Mouse (Mus musculus) mature B cell (primary cell): ENCODE measurements around the gene Vmn2r38.
"Not testable (repeated sequence)": the region's sequence is repeated elsewhere in the genome, so short reads cannot be mapped to it uniquely, and the experiment has no call there.

ENCODE experiments used
- in situ Hi-C: fragments of 300-500 bp; cut with MboI; formaldehyde crosslinking; loops from 2 replicates; pipeline ENCODE4 v1.14.3; 2019

The Vmn2r38 gene

DNA sequence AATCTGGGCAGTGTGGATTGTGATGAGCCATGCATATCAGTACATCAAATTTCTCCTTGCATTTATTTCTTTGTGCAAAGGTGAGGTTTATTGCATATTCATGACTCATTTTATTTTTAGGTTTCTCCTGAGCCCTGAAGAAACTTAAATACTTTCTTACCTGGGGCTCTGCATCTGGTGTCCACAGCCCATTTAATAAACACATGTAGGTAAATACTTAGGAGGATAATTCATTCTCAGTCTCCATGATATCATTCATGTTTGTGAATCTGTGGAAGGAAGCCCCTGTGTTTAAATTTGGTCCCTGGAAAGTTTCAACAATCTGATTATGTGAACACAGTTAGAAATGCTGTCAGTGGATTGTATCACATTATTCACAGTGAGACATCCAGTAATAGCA lies at the start of gene Vmn2r38:
TSS of gene Vmn2r38 (minus strand) at position 101 of the 400 bp plus-strand sequence.
- in situ Hi-C loops = not testable (repeated sequence)

DNA sequence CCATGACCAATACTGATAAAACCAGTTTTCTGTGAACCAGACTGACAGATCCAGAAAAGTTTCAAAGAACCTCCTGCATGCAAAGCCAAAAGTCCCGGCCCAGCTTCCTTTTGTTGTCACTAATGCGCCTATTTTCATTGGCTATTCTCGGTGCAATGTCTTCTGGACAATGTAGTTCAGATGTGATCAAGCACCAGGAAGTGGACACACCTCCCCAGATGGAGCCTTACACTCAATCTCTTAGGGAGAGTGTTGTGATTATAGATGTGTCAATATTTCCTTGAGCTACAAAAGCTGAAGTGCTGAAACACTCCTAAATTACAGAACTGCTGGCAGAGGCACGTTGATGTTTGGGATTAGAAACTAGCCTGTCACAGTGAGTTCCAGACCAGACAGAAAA lies 32.3 kb downstream of the Vmn2r38 start:
- in situ Hi-C loops = not testable (repeated sequence)

DNA sequence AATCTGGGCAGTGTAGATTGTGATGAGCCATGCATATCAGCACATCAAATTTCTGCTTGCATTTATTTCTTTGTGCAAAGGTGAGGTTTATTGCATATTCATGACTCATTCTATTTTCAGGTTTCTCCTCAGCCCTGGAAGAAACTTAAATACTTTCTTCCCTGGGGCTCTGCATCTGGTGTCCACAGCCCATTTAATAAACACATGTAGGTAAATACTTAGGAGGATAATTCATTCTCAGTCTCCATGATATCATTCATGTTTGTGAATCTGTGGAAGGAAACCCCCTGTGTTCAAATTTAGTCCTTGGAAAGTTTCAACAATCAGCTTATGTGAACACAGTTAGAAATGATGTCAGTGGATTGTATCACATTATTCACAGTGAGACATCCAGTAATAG lies 67.0 kb downstream of the Vmn2r38 start, which contains the start of gene Vmn2r39:
TSS of gene Vmn2r39 (minus strand) at position 101 of the 400 bp plus-strand sequence.
- in situ Hi-C loops = not testable (repeated sequence)
